In genomic region chr11:117312936-117313335, GRCm38 (mm10) we compare ENCODE assay signal across 8 mouse cellular contexts.
A peak's percentile ranks its signal among the peaks of the same experiment; 100 is the strongest.
DNase-seq lines count a peak whose midpoint lies in the region; ATAC-seq and TF ChIP-seq lines count a peak whose summit lies in the region.

No protein-coding gene starts in this region.

- ATAC-seq in kidney, postnatal 0 days (replicated peaks; ENCODE audit: low FRiP score, low read depth): no peak; the same call in 1 of the 2 replicates

- peak; percentile 80 for TF ChIP-seq CTCF in kidney, postnatal 0 days (IDR thresholded peaks at IDR 0.05; ENCODE audit: low read depth)

- DNase-seq in adrenal gland, adult (ENCODE audit: inconsistent age in 2 of 2, low spot score in 1 of 2): peak; percentile 50 to 76
- DNase-seq in adrenal gland, postnatal 4 days (ENCODE audit: low spot score in 2 of 2): no peak
- DNase-seq in adrenal gland, postnatal 14 days: peak; percentile 79
- peak; percentile 59 for DNase-seq in gastrocnemius, postnatal 36 days
- peak; percentile 71 for DNase-seq in kidney, postnatal 0 days (ENCODE audit: low spot score)
- peak; percentile 69 for DNase-seq in thymus, postnatal 0 days (ENCODE audit: low spot score)
- no peak for DNase-seq in left cerebral cortex, adult 11 months (ENCODE audit: low spot score)

- H3K4me2 ChIP-seq in kidney, postnatal 0 days (ENCODE audit: low read length): peak overlapping the region; percentile 15; the same call in 1 of the 2 replicates

- H3K4me1 ChIP-seq in kidney, postnatal 0 days (replicated peaks; ENCODE audit: insufficient read depth, low read length): peaks cover 88% of the 10 kb centered on the region
- peaks cover 100% of the 10 kb centered on the region for H3K4me1 ChIP-seq in megakaryocyte, embryonic 14.5 days

- intact Hi-C loops in gastrocnemius, postnatal 36 days (cut with DNase I): loop anchor here (2.0 to 5.0 kb wide), 2 partner anchors 46 kb away; no protein-coding TSS in a partner anchor

- H3K27ac ChIP-seq in kidney, postnatal 0 days: peak overlapping the region; percentile 84

- H3K4me3 ChIP-seq in kidney, postnatal 0 days (replicated peaks; ENCODE audit: low read depth, low read length): no peak overlapping the region
- H3K4me3 ChIP-seq in megakaryocyte, embryonic 14.5 days (replicated peaks): peak overlapping the region; percentile 35

- no peaks in the 10 kb centered on the region for H3K27me3 ChIP-seq in kidney, postnatal 0 days (ENCODE audit: insufficient read depth, low read length)
- H3K27me3 ChIP-seq in megakaryocyte, embryonic 14.5 days (replicated peaks): no peaks in the 10 kb centered on the region

- H3K9ac ChIP-seq in kidney, postnatal 0 days (ENCODE audit: low read depth, low read length): no peak overlapping the region

- WGBS in kidney, postnatal 0 days: 36% methylated on average over 8 of the region's 8 CpGs

- no peaks in the 10 kb centered on the region for H3K36me3 ChIP-seq in kidney, postnatal 0 days (ENCODE audit: insufficient read depth, low read length)
- H3K36me3 ChIP-seq in megakaryocyte, embryonic 14.5 days (replicated peaks; ENCODE audit: low read length): peaks cover 53% of the 10 kb centered on the region

- no peaks in the 10 kb centered on the region for H3K9me3 ChIP-seq in kidney, postnatal 0 days (replicated peaks; ENCODE audit: low read length)
- H3K9me3 ChIP-seq in megakaryocyte, embryonic 14.5 days: no peaks in the 10 kb centered on the region

Comparison
In these comparisons a context has a peak if more than half of its experiments do, and no peak if none do; other contexts are left out.
1. DNase-seq: peak in adrenal gland, adult (2 of 2), adrenal gland, postnatal 14 days (single experiment), gastrocnemius, postnatal 36 days (2 of 2), kidney, postnatal 0 days (single experiment) and thymus, postnatal 0 days (single experiment); none in adrenal gland, postnatal 4 days (0 of 2) and left cerebral cortex, adult 11 months (single experiment).